Mouse (Mus musculus): Measurements from ENCODE around the gene Cldn14. TPM values are rescaled to one million over a fixed set of nuclear protein-coding genes. Genes with fewer than 3 reads are reported as not detected.
A peak's percentile ranks its signal among the peaks of the same experiment; 100 is the strongest.

Gene Cldn14
- polyA plus RNA-seq, 1 experiment from 2014 or later = not detected

DNA sequence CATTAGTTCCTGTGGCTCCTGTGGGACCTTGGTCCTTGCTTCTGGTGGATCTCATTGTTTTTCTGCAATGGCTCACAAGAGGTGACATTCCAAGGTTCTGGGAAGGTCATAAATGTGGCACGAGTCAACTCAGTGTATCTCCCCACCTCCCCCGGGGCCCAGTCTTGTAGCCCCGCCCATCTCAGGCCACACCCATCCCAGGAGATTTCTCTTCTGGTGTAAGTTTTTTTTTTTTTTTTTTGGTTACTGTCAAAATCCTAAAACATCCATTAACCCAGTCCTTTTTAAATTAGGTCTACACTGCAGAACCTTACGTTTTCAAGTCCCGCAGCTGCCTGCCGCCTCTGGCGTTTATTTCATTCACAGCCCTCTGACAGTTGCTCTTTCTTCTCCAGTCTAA lies 73.6 kb downstream of the Cldn14 start:
- peaks cover 58% of the 10 kb centered on the region for H3K27me3 ChIP-seq (ENCODE audit: low read depth, poor library complexity, severe bottlenecking)
- H3K4me1 ChIP-seq = peaks cover 10% of the 10 kb centered on the region
- no peaks in the 10 kb centered on the region for H3K9me3 ChIP-seq (replicated peaks)
- no peak overlapping the region for H3K27ac ChIP-seq (replicated peaks)
- 0 out of 2 replicates have a peak overlapping the region, but pooled peaks have one; percentile 14 for H3K4me3 ChIP-seq
- WGBS = 30% methylated on average over 7 of the region's 7 CpGs
- H3K36me3 ChIP-seq = no peaks in the 10 kb centered on the region
- no peak for DNase-seq (ENCODE audit: low spot score)

DNA sequence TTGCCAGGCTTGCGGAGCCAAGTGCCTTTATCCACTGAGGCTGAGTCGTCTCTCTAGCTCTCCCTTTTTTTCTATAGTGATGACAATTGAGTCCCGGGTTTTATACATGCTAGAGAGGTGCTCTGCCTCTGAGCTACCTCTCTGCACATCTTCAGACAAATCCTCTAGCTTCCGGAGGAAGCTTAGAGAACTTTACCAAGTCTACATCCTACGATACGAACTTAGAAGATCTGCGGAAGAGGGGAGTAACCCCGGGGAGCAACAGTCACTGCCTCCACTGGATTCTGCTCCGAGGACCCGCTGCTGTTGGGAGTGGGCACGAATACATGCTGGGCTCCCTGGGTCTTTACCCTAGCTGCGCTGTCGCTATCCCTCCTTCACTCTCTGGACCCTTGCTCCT lies 74.0 kb downstream of the Cldn14 start:
- peaks cover 10% of the 10 kb centered on the region for H3K4me1 ChIP-seq
- H3K9me3 ChIP-seq (replicated peaks) = no peaks in the 10 kb centered on the region
- DNase-seq (ENCODE audit: low spot score) = no peak
- WGBS = 16% methylated on average over 13 of the region's 13 CpGs
- 0 out of 2 replicates have a peak overlapping the region, but pooled peaks have one; percentile 14 for H3K4me3 ChIP-seq
- peaks cover 58% of the 10 kb centered on the region for H3K27me3 ChIP-seq (ENCODE audit: low read depth, poor library complexity, severe bottlenecking)
- no peak overlapping the region for H3K27ac ChIP-seq (replicated peaks)
- no peaks in the 10 kb centered on the region for H3K36me3 ChIP-seq

DNA sequence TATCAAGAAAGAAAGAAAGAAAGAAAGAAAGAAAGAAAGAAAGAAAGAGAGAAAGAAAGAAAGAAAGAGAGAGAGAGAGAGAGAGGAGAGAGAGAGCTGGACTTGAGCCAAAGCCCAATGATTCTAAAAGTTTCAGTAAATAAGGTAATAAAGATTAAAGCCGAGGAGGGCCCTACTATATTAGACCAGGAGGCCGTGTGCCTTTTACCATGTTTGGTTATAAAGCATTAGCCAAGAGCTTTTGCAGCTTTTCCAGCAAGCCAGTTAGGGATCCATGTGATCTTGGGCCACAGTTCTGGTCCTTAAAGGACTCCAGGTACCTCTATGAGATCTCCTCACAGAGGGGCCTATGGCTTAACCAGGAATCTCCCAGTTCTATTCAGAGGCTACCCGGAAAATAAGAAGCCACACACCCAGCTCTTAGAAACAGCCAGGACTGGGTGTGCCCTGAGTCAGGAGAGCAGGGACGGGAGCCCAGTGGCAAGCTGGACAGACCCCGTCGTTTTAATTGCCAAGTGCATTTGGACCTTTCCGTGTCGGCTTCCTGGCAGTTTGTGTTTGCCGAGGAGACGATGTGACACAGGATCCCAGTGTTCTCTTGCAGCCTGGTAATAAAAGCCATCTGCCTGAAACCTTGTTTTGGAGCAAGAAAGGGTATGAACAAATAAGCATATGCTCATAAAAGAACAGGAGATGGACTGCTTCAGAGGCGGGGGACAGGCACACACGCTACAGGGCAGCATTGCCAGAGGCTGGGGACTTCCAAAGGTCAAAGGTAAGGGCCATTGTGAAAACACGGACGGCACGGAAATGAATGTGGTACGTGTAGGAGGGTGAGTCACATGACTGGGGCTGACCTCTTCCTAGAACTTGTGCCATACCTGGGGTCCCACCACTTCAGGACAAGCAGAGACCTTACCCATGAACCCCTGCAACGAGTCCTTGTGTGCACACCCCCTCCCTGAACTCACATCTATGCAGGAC lies 76.2 kb downstream of the Cldn14 start:
- Histone ChIP-seq H3K36me3 (no peaks in the 10 kb centered on the region), H3K27me3 (ENCODE audit: low read depth, poor library complexity, severe bottlenecking) (peaks cover 46% of the 10 kb centered on the region), H3K4me3 (no peak overlapping the region), H3K4me1 (peaks cover 7% of the 10 kb centered on the region), H3K9me3 (replicated peaks) (no peaks in the 10 kb centered on the region), H3K27ac (replicated peaks) (no peak overlapping the region)
- 71% methylated on average over 17 of the region's 17 CpGs for WGBS
- no peak for DNase-seq (ENCODE audit: low spot score)

GRCm38 (mm10) chr16:93929370-93930032 lies 79.1 kb downstream of the Cldn14 start:
- Histone ChIP-seq H3K4me3 (no peak overlapping the region), H3K36me3 (no peaks in the 10 kb centered on the region), H3K9me3 (replicated peaks) (no peaks in the 10 kb centered on the region), H3K27ac (replicated peaks) (no peak overlapping the region), H3K27me3 (ENCODE audit: low read depth, poor library complexity, severe bottlenecking) (peaks cover 16% of the 10 kb centered on the region), H3K4me1 (no peaks in the 10 kb centered on the region)
- no peak for DNase-seq (ENCODE audit: low spot score)
- WGBS = 90% methylated on average over 17 of the region's 17 CpGs

GRCm38 (mm10) chr16:93925684-93926247 lies 82.9 kb downstream of the Cldn14 start:
- DNase-seq (ENCODE audit: low spot score) = no peak

GRCm38 (mm10) chr16:93923788-93924187 lies 84.8 kb downstream of the Cldn14 start:
- Histone ChIP-seq H3K4me1 (no peaks in the 10 kb centered on the region), H3K27me3 (ENCODE audit: low read depth, poor library complexity, severe bottlenecking) (peaks cover 8% of the 10 kb centered on the region; the same call in 1 of the 2 replicates), H3K9me3 (replicated peaks) (no peaks in the 10 kb centered on the region), H3K36me3 (no peaks in the 10 kb centered on the region), H3K4me3 (no peak overlapping the region), H3K27ac (replicated peaks) (no peak overlapping the region)
- WGBS = 81% methylated on average over 7 of the region's 7 CpGs
- no peak for DNase-seq (ENCODE audit: low spot score)

More at GRCm38 (mm10) chr16:93925684-93926247, 82.9 kb downstream of the Cldn14 start:
- Histone ChIP-seq H3K27ac (replicated peaks) (no peak overlapping the region), H3K4me3 (no peak overlapping the region), H3K27me3 (ENCODE audit: low read depth, poor library complexity, severe bottlenecking) (no peaks in the 10 kb centered on the region), H3K36me3 (no peaks in the 10 kb centered on the region), H3K4me1 (no peaks in the 10 kb centered on the region), H3K9me3 (replicated peaks) (no peaks in the 10 kb centered on the region)
- WGBS = 75% methylated on average over 8 of the region's 8 CpGs

- Histone ChIP-seq H3K27me3 (ENCODE audit: low read depth, poor library complexity, severe bottlenecking) (peaks cover 8% of the 10 kb centered on the region; the same call in 1 of the 2 replicates), H3K27ac (replicated peaks) (no peak overlapping the region), H3K36me3 (no peaks in the 10 kb centered on the region), H3K9me3 (replicated peaks) (no peaks in the 10 kb centered on the region), H3K4me1 (peaks cover 5% of the 10 kb centered on the region), H3K4me3 (no peak overlapping the region)
- 79% methylated on average over 5 of the region's 5 CpGs for WGBS
- DNase-seq (ENCODE audit: low spot score) = no peak
These were observed 85.7 kb downstream of the Cldn14 start for GRCm38 (mm10) chr16:93922835-93923389.

- DNase-seq (ENCODE audit: low spot score) = no peak
- Histone ChIP-seq H3K27me3 (ENCODE audit: low read depth, poor library complexity, severe bottlenecking) (peaks cover 8% of the 10 kb centered on the region; the same call in 1 of the 2 replicates), H3K36me3 (no peaks in the 10 kb centered on the region), H3K27ac (replicated peaks) (no peak overlapping the region), H3K9me3 (replicated peaks) (no peaks in the 10 kb centered on the region), H3K4me1 (peaks cover 5% of the 10 kb centered on the region), H3K4me3 (no peak overlapping the region)
- 76% methylated on average over 4 of the region's 4 CpGs for WGBS
These were observed 88.0 kb downstream of the Cldn14 start for GRCm38 (mm10) chr16:93920673-93921072.

- no peak for DNase-seq (ENCODE audit: low spot score)
- 82% methylated on average over 20 of the region's 20 CpGs for WGBS
These were observed 89.4 kb downstream of the Cldn14 start for GRCm38 (mm10) chr16:93919189-93919588.

DNA sequence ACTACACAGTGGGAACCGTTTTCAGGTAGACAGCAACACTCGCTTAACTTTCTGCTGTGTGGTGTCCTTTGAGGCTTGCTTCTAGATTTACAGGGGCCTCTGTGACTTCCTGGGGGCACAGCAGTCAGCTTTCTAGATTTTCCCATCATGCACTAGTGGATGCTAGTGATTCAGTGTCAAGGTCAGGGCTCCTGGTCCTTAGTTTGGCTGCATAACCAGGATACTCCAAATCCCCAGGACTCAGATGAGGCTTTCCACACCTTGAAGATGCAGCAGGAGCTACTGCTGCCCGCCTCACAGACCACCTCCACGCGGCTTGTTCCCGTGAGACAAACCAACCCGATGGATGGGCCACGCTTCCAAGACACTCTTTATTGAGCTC lies 90.0 kb downstream of the Cldn14 start:
- peak overlapping the region; percentile 40 for H3K4me3 ChIP-seq
- H3K27ac ChIP-seq (replicated peaks) = peak overlapping the region; percentile 61
- no peaks in the 10 kb centered on the region for H3K36me3 ChIP-seq
- no peaks in the 10 kb centered on the region for H3K9me3 ChIP-seq (replicated peaks)
- 69% methylated on average over 8 of the region's 8 CpGs for WGBS
- H3K4me1 ChIP-seq = peaks cover 5% of the 10 kb centered on the region
- H3K27me3 ChIP-seq (ENCODE audit: low read depth, poor library complexity, severe bottlenecking) = peaks cover 8% of the 10 kb centered on the region; the same call in 1 of the 2 replicates
- DNase-seq (ENCODE audit: low spot score) = no peak

More at GRCm38 (mm10) chr16:93919189-93919588, 89.4 kb downstream of the Cldn14 start:
- Histone ChIP-seq H3K27me3 (ENCODE audit: low read depth, poor library complexity, severe bottlenecking) (peaks cover 8% of the 10 kb centered on the region; the same call in 1 of the 2 replicates), H3K4me3 (no peak overlapping the region), H3K9me3 (replicated peaks) (no peaks in the 10 kb centered on the region), H3K36me3 (no peaks in the 10 kb centered on the region), H3K27ac (replicated peaks) (no peak overlapping the region), H3K4me1 (peaks cover 5% of the 10 kb centered on the region)

DNA sequence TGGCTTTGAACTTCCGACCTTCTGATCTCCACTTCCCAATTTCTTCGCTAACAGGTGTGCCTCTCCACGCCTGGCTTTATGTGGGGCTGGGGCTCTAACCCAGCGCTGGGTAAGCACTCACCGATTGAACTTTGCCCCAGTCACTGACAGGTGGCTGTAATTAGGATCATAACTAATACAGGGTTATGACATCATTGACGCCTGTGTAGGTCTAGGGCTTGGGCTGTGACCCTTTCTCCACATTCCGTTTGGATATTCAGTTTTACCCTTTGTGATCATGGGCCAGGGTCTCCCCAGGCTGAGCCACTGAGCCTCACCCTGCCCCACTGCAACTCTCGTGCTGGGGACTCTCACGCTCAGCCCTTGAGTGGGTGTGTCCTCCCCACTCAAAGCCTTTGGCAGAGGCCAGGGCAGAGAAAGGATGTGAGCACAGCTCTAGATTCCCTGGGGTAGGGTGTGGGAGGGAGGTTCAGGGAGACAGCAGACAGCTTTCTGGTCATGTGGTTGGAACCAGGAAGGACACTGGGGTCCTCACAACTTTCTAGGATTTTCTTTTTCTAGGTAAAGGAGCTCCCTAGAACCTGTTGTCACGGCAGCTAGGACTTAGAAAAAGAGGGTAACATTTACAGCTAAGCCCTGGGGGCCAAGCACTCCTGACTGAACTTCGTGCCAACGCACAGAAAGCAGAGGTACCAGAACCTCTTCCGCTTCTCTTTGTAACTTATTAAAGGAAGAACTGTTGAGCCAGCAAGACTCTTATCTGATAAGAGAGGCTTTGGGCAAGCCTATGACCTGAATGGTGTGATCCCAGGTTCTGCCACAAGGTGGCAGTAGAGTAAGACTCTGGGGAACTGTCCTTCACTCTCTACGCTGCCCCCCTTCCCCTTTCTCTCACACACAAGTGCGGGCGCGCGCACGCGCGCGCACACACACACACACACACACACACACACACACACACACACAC lies 90.6 kb downstream of the Cldn14 start:
- no peaks in the 10 kb centered on the region for H3K9me3 ChIP-seq (replicated peaks)
- peaks cover 8% of the 10 kb centered on the region; the same call in 1 of the 2 replicates for H3K27me3 ChIP-seq (ENCODE audit: low read depth, poor library complexity, severe bottlenecking)
- H3K4me1 ChIP-seq = peaks cover 5% of the 10 kb centered on the region
- H3K36me3 ChIP-seq = no peaks in the 10 kb centered on the region
- DNase-seq (ENCODE audit: low spot score) = peak; percentile 82
- 40% methylated on average over 22 of the region's 22 CpGs for WGBS
- peak overlapping the region; percentile 61 for H3K27ac ChIP-seq (replicated peaks)
- H3K4me3 ChIP-seq = peak overlapping the region; percentile 40

Data from midbrain, embryonic 10.5 days (tissue).